Mouse (Mus musculus) left cerebral cortex, adult 9 months (tissue): ENCODE measurements at regions not wholly inside any gene's neighbourhood (a gene's known extent, or its start where the extent isn't known, plus 50 kb on each side); places are given as distances from the start of the nearest gene placed in this dataset.

ENCODE experiments used
- DNase-seq, 2 experiments: peaks; one replicate each; pipeline ENCODE4 v3.0.0; 2022; ENCODE audit warnings: low spot score in 2 of 2

DNA sequence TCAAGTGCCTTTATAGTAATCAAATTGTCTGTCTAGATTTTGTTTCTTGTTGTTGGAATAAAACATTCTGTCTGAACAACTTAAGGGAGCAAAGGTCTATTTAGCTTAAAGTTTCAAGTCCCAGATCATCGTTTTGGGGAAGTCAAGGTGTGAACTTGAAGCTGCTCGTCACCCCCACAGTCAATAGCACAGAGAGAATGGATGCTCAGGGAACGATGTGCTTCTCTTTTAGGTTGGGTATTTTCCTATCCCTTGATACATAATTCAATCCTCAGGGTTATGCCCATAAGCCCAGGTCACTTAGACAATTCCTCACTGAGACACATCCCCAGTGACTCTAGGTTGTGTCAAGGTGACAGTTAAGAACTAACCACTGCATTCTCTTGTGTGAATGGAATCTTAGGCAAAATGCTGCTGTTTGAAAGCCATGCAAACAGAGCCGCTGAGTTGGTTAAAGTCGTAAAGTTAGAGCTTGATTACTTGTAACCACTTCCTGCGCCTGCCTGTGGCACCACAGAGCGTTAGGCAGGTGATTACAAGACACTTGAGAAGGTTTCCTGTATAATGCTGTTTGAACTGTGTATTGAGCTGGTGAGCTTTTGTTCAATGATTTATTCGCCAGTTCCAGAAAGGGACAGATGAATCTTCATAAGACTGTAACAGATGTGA is 170.2 kb downstream of the Btg1 start:
- no peak for DNase-seq

DNA sequence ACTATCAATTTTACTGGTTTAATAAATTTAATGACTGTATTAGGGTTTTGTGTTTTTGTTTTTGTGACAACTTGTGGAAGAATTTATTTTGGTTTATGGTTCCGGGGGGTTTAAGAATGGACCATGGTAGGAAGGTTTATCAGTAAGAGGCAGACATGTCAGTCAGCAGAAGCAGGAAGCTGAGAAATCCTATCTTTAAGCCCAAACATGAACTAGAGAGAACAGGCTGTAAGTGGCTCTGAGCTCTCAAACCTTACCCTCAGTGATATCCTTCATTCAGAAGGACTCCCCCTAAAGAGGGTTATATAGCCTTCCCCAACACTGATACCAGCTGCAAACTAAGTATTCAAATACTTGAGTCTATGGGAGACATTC is 170.8 kb downstream of the Btg1 start:
- DNase-seq = no peak

DNA sequence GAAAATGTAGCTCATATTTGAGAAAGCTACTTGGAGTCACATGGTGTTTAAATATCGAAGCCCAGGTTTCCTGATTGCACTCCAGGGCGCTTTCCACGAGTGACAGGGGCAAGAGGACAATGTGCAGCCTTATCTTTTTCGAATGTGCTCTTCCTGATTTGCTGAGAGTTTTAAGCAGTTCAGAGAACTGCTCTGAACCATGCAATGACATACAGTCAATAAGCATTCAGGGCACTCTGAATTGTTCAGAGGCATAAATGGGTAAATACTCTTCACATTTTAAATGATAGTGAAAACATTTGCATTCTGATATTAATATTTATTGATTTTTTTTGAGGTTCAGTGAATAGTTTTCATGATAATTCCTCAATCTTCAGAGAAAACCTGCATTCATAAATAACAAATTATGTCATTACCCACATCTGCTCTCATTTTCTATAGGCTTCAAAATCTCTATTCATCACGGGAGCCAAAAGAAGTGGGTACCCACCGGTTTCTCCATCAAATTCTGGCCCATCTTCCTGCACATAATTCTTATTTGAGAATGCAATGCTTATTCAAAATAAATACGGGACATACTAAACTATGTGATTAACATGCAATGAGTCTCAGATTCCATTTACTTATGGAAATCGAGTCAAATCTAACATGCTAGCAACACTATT is 171.7 kb downstream of the Btg1 start:
- DNase-seq = no peak

DNA sequence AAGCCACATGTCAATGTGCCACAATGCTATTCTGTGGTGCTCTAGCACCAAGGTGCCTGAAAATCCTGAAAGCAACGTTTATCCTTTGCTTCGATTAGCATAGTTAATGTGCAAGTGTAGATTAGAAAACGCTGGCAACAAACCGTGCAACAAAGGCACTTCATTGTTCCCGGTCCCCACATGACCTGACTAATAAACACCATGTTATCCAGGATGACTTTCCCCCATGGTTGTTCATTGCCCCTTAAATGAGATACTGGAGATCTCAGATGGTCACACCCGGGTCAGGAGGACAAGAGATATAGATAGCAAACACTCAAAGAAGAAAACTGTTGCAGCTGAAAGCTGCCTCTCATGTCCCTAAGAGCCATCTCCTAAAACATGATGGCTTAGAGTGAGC is 180.3 kb downstream of the Btg1 start:
- DNase-seq = no peak

DNA sequence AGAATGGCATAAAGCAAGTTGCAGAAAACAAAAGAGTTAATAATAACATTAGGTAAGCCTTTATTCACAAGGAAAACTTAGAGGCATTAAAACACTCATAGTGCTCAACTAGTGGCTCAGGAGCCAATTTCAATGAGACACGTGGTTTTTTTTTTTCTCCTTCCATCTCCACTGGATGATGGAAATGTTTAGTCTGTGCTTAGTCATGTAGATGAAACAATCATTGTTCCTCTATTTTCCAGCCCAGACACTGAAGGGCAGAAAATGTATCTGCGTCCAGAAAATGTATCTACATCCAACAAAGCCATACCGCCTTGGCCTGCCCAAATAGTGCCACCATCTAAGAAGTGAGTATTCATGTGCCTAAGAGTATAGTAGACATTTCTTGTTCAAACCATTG is 184.0 kb downstream of the Btg1 start:
- DNase-seq = no peak

DNA sequence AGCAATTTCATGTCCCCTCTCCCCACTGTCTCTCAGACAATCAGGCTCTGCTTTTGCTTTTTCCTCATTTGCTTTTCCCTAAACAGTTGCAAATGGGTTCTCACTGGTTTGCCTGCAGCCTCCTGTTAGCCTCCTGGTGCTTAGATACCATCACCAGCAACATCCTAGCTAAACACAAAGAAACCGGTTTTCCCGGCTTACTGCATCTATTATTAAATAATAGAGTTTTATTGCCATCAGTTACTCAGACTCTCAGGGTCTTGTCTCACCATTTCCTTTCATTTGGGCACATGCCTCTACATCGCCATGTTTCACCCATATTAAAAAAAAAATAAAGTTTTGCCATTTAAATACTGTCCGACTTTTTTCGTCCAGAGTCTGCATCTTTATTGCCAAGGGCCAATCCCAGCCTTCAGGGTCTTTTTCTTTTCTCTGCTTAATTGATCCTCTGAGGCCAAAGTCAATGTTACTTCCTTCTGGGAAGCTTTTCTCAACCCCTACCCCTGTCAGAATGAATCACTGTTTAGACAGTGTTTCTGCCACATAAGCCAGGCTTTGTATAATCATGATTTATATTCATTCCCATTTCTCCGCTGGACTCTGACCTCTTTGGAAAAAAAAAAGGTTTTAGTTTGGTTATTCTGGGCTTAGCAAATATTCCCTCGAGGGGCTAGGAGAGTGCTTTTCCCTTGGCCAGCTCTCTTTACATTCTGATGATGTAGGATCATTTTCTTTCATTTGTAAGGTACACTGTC is 187.4 kb downstream of the Btg1 start:
- DNase-seq = no peak

DNA sequence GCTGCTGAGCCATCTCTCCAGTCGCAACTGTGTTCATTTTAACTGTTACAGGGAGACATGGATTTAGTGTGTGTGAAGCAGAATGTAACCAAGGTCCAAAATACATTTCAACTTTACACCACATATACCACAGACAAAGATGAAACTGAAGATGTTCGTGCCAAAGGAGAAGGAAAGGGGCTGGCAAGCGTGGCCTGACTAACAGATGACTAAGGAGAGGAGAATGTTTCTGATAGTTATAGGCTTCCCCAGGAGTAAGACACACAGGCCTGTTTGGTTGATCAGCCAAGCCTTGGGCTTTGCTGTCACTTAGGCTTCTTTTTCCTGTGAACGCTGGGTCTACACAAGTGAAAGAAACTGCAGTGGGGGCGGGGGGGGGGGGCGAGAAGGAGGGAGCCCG is 189.8 kb downstream of the Btg1 start:
- DNase-seq = no peak

- no peak for DNase-seq
Observed at GRCm38 (mm10) chr10:96821852-96822251, 205.0 kb downstream of the Btg1 start.

GRCm38 (mm10) chr10:96822344-96823335 is 205.8 kb downstream of the Btg1 start:
- DNase-seq = no peak

GRCm38 (mm10) chr10:96826234-96826788 is 209.5 kb downstream of the Btg1 start:
- no peak for DNase-seq

- DNase-seq = no peak
Observed at GRCm38 (mm10) chr10:96827971-96828370, 211.2 kb downstream of the Btg1 start.

DNA sequence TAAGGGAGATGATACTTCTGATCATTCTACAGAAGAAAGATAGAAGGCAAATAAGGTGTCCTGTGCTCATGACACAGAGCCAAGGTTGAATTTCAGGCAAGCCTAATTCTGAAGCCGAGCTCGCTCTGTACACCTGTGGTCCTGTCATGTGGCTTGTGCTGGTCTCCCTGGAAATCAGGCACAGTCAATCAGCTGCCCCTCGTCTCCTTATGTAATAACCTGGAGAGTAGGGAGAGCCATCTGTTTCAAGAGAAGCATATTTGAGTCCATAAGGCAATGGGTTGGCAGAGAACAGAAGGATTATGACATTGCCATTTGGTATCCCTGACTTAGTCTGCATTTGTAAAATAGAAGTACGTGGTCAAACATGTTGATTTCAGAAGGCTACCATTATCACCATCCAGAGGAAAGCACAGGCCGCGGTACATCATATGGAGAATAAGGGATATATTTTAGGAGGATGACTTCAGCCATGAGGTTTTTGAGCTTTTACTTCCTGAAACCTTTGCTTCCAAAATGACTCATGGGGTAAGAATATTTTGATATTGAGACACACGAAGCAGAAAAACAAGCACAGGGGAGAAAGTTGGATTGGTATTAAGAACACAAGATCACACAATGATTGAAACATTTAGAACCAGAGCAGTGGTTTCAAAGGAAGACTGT is 211.9 kb downstream of the Btg1 start:
- no peak for DNase-seq

DNA sequence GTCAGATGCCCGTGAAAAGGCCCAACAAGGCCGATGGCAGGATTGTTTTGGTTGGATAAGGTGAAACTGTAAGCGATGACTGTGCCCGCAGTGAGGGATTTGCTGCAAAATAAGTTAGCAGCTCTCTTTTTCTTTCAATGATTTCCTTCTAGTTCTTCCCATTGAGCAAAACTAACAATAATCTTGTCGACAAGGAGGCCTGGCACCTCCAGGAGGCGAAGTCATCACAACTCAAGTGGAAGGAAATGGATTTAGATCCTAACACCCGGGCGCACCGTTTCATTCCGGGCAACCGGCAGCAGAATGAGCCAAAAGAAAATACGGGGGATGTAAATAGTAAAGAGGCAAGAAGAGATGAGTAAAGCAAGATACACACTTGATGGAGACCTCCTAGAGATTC is 214.3 kb downstream of the Btg1 start:
- DNase-seq = no peak

GRCm38 (mm10) chr10:96837230-96837629 is 220.4 kb downstream of the Btg1 start:
- no peak for DNase-seq

GRCm38 (mm10) chr10:96841128-96841527 is 224.3 kb downstream of the Btg1 start:
- no peak for DNase-seq

- DNase-seq = no peak
Observed at GRCm38 (mm10) chr10:96841956-96842355, 225.2 kb downstream of the Btg1 start.

GRCm38 (mm10) chr10:96845906-96846305 is 229.1 kb downstream of the Btg1 start:
- DNase-seq = no peak

- no peak for DNase-seq
Observed at GRCm38 (mm10) chr10:96847028-96847427, 230.2 kb downstream of the Btg1 start.

GRCm38 (mm10) chr10:96847433-96848165 is 230.8 kb downstream of the Btg1 start:
- DNase-seq = no peak

GRCm38 (mm10) chr10:96848496-96848895 is 231.7 kb downstream of the Btg1 start:
- no peak for DNase-seq
